Mouse (Mus musculus) kidney, adult 2 months (tissue): Measurements from ENCODE around the gene Atp5d.

Experiments used
- CTCF ChIP-seq: fragments of 200-500 bp; conservative IDR thresholded peaks from 2 replicates; pipeline ENCODE4 v1.5.1; 2011; ENCODE audit warnings: low read depth, mild to moderate bottlenecking, control low read depth, low read length, moderate library complexity, mixed read lengths; ENCODE audit not compliant: insufficient read depth, insufficient read length
- POLR2A ChIP-seq: fragments of 200-500 bp; IDR thresholded peaks from one replicate; pipeline ENCODE4 v1.6.1; 2011; ENCODE audit warnings: low read depth, low read length, control low read depth

DNA sequence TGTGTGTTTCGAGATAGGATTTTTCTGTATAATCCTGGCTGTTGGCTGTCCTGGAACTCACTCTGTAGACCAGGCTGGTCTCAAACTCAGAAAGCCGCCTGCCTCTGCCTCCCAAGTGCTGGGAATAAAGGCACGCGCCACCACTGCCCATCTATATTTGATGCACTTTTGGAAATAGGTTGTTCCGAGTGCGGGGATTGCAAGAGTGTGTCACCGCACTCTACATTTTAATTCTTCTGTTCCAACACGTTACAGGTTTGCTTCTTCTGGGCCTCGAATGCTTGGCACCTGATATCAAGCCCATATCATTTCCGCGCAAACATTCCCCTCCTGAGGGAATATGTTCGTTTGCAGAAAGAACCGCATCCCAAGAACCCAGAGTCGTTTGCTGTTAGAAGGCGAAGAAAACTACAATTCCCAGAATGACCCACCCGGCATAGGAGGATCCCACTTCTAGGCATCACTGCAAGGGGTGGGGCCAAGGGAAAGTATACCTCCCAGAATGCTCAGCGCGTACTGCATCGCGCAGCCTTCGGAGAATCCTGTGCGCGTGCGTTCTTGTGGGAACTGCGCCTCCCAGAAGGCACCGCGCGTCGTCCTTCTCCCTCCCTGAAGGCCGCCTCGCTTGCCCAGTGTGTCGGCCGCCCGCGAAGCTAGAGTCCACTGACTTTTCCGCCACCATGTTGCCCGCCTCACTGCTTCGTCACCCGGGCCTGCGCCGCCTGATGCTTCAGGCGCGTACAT lies 3.5 kb downstream of the Atp5d start:
- TF ChIP-seq POLR2A, result peak; percentile 87
- TF ChIP-seq CTCF, result no peak
